Mouse (Mus musculus) thymus, postnatal 25 days (tissue): ENCODE results near the gene Gm20716.

Experiments used
- DNase-seq: peaks from one replicate; pipeline ENCODE4 v3.0.0; 2022

The Gm20716 gene

DNA sequence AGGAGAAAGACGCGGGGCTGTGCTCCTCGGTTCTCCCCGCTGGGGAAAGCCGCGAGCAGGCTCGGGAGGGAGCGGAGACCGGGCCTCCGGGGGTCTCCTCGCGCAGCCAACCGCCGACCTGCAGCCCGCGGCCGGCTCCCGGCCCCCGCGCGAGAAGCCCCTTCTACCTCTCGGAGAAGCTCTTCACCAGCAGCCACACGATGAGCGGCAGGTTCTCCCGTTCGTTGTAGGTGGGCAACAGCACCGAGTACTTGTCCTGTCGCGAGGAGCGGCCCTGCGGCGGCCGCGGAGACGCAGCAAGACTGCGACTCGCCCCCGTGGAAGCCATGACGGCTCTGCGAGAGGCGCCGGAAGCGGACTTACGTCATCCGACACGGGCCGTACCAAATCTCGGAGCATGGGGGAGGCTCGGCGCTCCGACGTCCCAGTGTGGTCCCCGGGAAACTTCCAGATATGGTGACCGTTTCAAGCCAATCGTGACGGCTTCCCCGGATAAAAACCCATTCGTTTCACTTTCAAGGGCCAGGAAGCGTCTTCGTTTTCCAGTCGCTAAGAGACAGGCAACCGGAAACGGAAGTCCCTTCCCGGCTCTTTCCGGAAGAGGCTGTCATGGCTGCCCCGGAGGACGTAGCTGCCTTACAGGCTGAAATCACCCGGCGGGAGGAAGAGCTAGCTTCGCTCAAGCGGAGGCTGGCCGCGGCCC lies at the start of gene Gm20716, which contains the start of the genes Dpm1 and Mocs3:
Gene Gm20716, minus strand, starts transcription at position 339 of the 703 bp plus-strand sequence.
Gene Dpm1, minus strand, starts transcription at position 566 of the 703 bp plus-strand sequence.
Gene Mocs3, plus strand, starts transcription at position 597 of the 703 bp plus-strand sequence.
- DNase-seq, result peak; percentile 85

- DNase-seq, result peak; percentile 65
Measured at GRCm38 (mm10) chr2:168274374-168274935, 44.3 kb upstream of the Gm20716 start.

DNA sequence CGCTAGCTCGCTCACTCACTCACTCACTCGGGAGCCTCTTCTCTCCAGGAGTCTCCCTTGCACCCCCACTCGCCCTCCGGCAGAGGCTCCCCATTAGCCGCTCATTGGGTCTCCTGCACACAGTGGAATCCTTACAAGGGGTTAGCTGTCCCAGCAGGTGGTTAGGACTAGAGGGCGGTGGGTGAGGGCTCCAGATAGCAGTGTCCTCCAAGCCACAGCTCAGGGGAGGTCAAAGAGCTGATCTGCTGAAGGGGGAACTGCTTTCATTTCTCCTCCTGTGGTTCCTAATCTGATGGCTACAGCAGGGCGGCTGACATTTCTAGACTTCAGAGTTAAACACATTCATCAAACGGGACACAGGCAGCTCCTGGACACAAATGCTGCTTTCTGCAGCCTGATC lies 43.2 kb upstream of the Gm20716 start:
- DNase-seq, result no peak

DNA sequence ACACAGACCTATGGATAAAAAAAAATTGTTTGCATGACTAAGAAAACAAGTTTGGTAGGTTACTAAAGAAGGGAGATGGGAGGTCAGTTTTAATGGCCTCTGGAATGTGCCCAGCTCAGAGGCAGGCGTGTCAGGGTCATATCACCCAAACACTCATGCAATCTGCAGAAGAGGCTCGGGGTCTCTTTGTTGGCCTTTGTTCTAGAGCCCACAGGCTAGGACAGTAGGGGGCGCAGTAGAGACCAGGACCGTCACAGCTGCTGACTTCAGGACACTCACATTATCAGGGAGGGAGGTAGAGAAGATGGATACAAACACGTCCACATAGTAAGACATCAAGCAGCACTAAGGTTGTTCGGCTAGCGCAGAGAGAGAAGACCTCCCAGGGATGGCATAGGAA lies 37.9 kb upstream of the Gm20716 start:
- peak; percentile 18 for DNase-seq

DNA sequence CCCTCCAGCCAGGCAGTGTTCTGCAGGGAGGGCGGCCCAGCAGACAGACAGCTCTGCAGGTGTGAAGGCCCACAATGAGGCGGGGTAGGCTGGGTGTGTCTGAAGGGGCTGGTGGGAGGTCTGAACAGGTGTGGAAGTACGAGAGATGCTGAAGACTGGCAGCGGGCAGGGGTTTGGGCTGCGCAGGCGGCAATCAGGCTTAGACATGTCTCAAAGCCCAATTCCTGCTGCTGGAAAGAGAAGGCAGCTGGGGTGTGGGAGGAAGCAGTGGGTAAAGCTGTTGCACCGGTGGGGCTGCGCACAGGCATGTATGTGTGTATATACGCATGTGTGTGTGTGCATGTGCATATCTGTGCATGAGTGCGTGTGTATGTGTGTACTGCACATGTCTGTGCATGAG lies 30.7 kb upstream of the Gm20716 start:
- DNase-seq, result no peak

- no peak for DNase-seq
Measured at GRCm38 (mm10) chr2:168260124-168260523, 30.0 kb upstream of the Gm20716 start.

DNA sequence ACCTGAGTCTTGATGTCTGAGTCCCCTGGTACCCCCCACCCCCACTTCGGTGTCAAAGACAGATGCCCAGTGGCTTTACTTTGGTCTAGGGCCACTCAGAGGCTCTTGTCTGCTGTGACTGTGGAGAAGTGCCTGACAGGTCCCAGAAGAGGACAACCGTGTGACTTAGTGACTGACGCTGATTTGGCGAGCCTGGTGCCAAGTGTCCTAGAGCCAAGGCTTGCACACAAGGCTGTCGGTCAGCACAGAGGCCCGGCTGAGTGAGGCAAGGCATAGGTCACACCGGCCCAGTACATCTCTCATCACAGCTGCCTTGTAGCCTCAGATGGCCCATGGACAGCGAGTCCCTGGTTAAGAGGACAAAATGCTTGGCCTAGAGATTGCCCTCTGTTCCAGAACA lies 28.9 kb upstream of the Gm20716 start:
- no peak for DNase-seq

- DNase-seq, result no peak
Measured at GRCm38 (mm10) chr2:168257188-168257587, 27.0 kb upstream of the Gm20716 start.

DNA sequence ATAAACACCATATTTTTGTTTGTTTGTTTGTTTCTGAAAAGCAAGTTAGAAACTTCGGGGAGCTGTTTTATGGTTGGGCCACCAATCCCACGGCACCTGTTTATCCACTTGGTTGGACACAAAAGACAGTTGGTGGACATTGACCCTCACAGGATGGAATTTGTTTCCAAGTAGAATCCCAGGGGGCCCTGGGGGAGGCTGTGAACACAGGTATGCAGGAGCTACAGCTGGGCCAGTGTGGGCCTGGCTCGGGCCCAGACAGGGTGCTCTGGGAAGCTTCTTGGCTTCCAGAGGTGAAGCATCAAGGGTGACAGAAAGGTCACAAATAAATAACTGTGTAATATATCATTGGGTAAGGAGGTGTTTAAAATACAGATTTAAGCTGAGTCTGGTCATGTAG lies 26.3 kb upstream of the Gm20716 start:
- DNase-seq, result no peak

- no peak for DNase-seq
Measured at GRCm38 (mm10) chr2:168253822-168254221, 23.7 kb upstream of the Gm20716 start.

GRCm38 (mm10) chr2:168252639-168253292 lies 22.6 kb upstream of the Gm20716 start:
- peak; percentile 40 for DNase-seq

DNA sequence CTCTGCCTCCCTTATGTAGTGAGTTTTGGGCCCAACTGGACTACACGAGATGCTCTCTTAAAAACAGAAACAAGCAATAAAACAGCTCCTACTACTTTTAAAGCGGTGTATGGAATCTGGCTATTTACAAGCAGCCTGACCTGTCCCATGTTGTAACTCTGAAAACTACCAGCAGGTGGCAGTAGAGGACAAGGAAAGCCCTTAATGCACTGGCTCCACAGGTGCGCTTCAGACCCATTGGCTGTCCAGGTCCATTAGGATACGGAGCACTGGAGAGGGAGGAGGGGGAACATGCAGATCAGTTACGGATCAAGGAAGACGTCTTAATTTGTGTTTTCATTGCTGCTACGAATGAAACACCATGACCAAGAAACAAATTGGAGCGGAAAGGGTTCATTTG lies 20.1 kb upstream of the Gm20716 start:
- DNase-seq, result peak; percentile 79

DNA sequence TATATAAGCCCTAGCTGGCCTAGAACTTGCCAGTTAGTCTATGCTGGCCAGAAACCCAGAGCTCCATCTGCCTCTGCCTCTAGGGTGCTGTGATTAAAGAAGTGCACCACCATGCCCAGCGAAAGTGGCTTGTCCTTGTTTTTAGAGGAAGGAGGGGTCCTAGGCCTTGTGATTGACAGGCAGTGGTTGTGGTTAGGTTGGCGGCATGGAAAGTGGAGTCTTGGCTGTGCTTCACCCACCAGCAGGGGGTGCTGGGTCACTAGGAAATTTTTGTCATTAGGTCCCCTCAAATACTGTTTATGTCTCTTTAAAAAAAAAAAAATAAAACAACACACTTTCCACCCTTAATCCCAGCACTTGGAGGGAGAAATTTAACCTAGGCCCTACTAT lies 18.7 kb upstream of the Gm20716 start:
- DNase-seq, result peak; percentile 29

- no peak for DNase-seq
Measured at GRCm38 (mm10) chr2:168248167-168248855, 18.1 kb upstream of the Gm20716 start.

DNA sequence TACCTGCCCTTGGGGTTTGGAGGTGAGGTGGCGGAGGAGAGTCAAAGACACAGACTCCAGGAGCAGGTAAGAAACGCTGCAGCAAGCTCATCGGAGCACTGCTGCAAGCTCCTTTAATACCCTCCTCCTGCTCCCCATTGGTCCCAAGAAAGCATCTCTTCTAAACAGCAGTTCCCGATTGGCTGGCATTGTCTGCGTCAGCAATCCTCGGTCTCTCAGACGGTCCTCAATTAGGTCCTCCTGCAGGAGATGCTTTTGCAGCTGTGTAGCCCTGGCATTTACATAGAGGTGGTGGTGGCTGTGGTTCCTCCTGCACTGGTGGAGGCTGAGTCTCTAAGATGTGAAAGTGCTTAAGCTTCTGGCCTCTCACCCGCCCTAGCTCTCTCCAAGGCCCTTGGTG lies 15.4 kb upstream of the Gm20716 start:
- DNase-seq, result no peak

GRCm38 (mm10) chr2:168243278-168243677 lies 13.1 kb upstream of the Gm20716 start:
- DNase-seq, result no peak

DNA sequence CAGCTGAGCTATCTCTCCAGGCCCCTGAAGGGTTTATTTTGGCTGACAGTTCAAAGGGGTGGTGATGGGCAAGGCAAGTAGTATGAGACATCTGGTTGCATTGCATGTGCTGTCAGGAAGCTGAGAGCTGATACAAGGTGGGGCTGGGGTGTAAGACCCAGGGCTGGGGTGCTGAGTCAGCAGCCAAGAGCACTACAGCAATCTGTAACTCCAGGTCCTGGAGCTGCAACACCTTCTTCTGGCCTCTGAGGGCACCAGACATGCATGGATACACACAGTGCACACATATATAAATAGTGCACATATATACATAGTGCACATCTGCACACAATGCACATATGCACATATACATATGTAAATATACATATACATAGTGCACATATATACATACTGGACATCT lies 12.7 kb upstream of the Gm20716 start:
- no peak for DNase-seq

DNA sequence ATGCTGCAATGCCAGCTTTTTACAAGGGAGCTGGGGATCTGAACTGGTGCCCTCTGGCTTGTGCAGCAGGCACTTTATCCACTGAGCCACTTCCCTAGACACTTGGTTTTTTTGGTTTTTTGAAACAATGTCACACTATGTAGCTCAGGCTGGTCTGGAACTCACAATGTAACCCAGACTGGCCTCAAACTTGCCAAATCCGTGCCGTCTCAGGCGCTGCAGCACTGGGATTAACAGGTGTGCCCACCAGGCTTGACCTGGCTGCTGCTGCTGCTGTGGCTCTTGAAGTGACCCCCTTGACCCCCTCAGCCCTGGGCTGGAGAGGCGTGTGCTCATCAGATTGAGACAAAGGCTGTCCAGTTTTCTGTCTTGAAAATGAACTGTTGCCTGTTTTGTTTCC lies 8.2 kb upstream of the Gm20716 start:
- DNase-seq, result no peak

DNA sequence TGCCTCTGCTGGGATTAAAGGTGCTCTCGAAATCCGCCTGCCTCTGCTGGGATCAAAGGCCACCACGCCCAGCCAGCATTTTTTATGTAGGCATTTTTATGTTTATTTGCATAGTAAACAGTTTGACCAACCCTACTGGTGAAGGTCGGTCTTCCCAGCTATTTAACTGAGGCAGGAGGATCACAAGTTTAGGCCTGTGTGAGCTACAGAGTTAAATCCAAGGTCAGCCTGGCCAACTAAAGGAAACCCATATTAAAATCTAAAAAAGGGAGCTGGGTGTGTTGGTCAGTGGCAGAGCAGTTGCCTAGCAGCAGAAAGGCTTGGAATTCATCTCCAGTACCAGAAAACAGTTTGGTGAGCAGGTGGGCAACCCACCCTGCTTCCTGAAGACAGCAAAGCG lies 3.1 kb upstream of the Gm20716 start:
- DNase-seq, result no peak

GRCm38 (mm10) chr2:168231471-168231829 lies 1.3 kb upstream of the Gm20716 start:
- no peak for DNase-seq

- DNase-seq, result peak; percentile 16
Measured at GRCm38 (mm10) chr2:168230773-168231470, 758 bp upstream of the Gm20716 start.

GRCm38 (mm10) chr2:168229116-168230025 lies 793 bp downstream of the Gm20716 start:
- DNase-seq, result no peak
